Comparison of ENCODE assay signal across 23 mouse cellular contexts in the genomic region with DNA sequence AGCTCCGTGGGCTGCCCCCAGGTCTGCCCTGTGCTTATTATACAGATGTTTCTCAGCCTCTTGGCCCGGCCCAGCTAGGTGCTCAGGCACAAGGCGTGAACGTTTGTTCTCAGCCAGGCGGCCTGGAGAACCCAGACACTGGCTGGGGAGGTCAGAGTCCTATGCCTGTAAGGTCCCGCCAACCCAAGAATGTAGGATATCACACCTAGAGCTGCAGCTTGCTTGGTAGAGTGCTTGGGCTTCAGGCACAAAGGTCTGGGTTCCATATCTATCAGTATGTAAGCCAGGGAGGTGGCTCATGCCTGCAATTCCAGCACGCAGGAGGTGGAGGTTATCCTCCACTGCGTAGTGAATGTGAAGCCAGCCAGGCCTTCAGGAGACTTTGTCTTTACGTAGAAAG.
"Had no signal": no experiment of that assay in that cellular context is flagged by ENCODE, and none has a peak within 500 bp of the region (broad histone marks: within the 10 kb centered on the region; RNA-seq: fewer than 3 reads in every experiment).

No protein-coding gene starts in this region.

- DNase-seq: gastrocnemius, adult 2 months; gastrocnemius, postnatal 10 days; gastrocnemius, postnatal 25 days; heart, adult 18-20 months; heart, postnatal 10 days; heart, postnatal 4 days; kidney, adult 18-20 months; kidney, adult 8-10 months; kidney, postnatal 10 days; kidney, postnatal 36 days; layer of hippocampus, adult 9-11 months; layer of hippocampus, postnatal 36 days; left cerebral cortex, postnatal 4 days had no signal

- H3K9ac ChIP-seq: heart, embryonic 12.5 days; hindbrain, embryonic 13.5 days; hindbrain, embryonic 15.5 days; limb, embryonic 13.5 days; limb, embryonic 15.5 days; liver, embryonic 12.5 days; liver, embryonic 14.5 days had no signal

- H3K27me3 ChIP-seq: heart, embryonic 12.5 days; hindbrain, embryonic 15.5 days; limb, embryonic 13.5 days; limb, embryonic 15.5 days; liver, embryonic 12.5 days had no signal

- H3K4me3 ChIP-seq: gastrocnemius, adult 2 months; heart, embryonic 10.5 days; heart, embryonic 12.5 days; hindbrain, embryonic 10.5 days; hindbrain, embryonic 13.5 days; hindbrain, embryonic 15.5 days; limb, embryonic 13.5 days; limb, embryonic 15.5 days; liver, embryonic 12.5 days had no signal

- H3K36me3 ChIP-seq: hindbrain, embryonic 10.5 days; hindbrain, embryonic 13.5 days; hindbrain, embryonic 15.5 days had no signal

- H3K4me1 ChIP-seq: heart, embryonic 12.5 days; hindbrain, embryonic 13.5 days; hindbrain, embryonic 15.5 days; limb, embryonic 13.5 days; limb, embryonic 15.5 days had no signal

- H3K9me3 ChIP-seq: heart, embryonic 10.5 days; heart, embryonic 12.5 days; hindbrain, embryonic 10.5 days; hindbrain, embryonic 13.5 days; hindbrain, embryonic 15.5 days; limb, embryonic 13.5 days; limb, embryonic 15.5 days; liver, embryonic 12.5 days had no signal

- ATAC-seq: hindbrain, postnatal 0 days; liver, embryonic 12.5 days had no signal

- H3K4me2 ChIP-seq: heart, embryonic 12.5 days; hindbrain, embryonic 13.5 days; hindbrain, embryonic 15.5 days; limb, embryonic 13.5 days; limb, embryonic 15.5 days; liver, embryonic 12.5 days had no signal

- H3K27ac ChIP-seq: gastrocnemius, adult 2 months; heart, embryonic 10.5 days; hindbrain, embryonic 10.5 days; hindbrain, embryonic 13.5 days; hindbrain, embryonic 15.5 days; hindbrain, postnatal 0 days; limb, embryonic 13.5 days; limb, embryonic 15.5 days; liver, embryonic 12.5 days; liver, embryonic 14.5 days had no signal
